Mouse (Mus musculus) heart, adult 10 weeks (tissue): ENCODE results near the gene Gas2. TPM values are rescaled to one million over a fixed set of nuclear protein-coding genes. Genes with fewer than 3 reads are reported as not detected.

Experiments
- polyA plus RNA-seq: library from polyadenylated mRNA; stranded (reverse); fragments of 350-450 nt; fragmentation: Illumina TruSeq; extraction: RNeasy Lipid Tissue Mini Kit (QIAGEN cat#74804); gene quantifications from one replicate; pipeline ENCODE4 v1.2.3, GENCODE M21; 2014; ENCODE audit warnings: low read depth, low replicate concordance

Gene Gas2
- 5.6 TPM for polyA plus RNA-seq

DNA sequence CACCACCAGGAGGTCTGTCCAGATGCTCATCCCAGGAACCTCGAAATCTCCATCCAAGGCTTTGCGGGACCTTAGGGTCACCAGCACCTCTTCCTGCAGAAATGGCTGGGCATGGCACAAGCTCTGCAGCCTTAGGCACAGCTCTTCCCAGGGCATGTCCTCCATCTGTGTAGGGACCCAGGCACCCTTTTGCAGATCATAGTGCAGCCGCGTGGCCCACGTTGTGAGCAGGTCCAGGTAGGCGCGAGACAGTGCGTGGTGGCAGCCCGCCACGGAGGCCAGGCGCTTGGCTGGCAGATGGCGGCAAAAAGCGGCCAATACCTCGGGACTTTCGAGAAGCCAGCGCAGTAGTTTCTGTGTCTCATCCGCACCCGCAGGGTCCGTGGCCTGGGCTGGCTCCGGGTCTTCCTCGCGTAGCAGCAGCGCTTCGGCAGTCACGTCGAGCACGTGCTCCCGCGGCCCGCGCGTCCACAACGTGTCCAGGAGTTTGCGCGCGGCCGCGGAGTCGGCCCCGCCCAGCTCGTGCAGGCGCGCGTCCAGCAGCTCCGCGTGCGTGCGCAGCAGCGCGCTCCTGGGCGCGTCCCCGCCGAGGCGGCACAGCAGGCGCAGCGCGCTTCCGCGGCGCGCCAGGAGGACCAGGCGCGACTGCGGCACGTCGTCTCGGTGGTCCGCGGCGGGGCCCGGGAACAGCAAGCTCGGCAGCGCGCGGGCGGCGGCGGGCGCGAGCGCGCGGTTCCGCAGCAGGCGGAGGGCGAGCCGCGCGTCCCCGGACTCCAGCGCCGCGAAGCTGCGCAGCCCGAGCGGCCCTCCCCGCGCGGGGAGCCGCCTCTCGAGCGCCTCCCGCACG, at the start of gene Gas2:
Gas2 (plus strand) TSS at position 766 of the 847 bp plus-strand sequence.

DNA sequence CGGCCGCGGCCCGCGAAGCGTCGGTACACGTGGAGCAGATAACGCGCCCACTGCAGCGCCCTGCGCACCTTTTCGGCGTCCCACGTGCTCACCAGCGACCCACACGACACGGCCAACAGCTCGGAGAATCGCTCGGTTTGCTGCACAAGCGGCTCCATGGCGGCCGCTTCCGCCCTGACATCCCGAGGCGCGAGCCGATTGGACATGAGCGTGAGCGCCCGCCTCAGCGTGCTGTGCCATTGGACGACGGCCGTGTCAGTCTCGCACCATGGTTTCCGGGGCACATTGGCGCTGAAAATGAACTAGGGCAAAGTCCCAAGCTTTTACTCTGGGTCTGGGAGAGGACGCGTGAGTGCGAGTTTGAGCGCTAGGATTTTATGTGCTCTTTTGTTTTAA, 280 bp downstream of the Gas2 start, which contains the start of gene Fancf:
Fancf (minus strand) TSS at position 171 of the 396 bp plus-strand sequence.

GRCm38 (mm10) chr7:52005511-52006295, 143.9 kb downstream of the Gas2 start, which contains the start of gene Svip:
Gene Svip, minus strand, starts transcription at chr7:52006018.

DNA sequence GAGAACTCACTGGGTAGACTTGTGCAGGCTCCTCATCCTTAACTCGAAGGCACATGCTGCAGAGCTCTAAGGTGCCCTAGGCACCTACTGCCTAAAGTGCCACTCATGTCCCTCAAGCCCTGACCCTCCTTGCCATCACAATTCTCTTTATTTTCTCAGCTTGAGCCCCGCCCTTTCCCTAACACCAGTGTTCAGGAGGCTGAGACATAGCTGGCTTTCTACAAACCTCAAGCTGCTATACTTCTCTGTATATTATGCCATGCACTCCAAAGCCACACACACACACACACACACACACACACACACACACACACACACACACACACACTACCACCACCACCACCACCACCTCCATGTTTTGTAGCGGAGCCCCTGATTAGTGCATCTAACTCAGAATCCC, 153.8 kb downstream of the Gas2 start, which contains the start of gene 1700015G11Rik:
1700015G11Rik (minus strand) TSS at position 101 of the 400 bp plus-strand sequence.

Other genes with a start within 250 kb of the Gas2 start
- not detected for gene Slc17a6, start 240.0 kb upstream of the Gas2 start, polyA plus RNA-seq
- 1.5 TPM for gene Fancf, start 252 bp downstream of the Gas2 start, polyA plus RNA-seq
- 34.2 TPM for gene Svip, start 144.0 kb downstream of the Gas2 start, polyA plus RNA-seq
- gene 1700015G11Rik, start 153.7 kb downstream of the Gas2 start, polyA plus RNA-seq, result not detected